Mouse (Mus musculus) C2C12 (cell line): Measurements from ENCODE around the gene S100a11.

ENCODE experiments used
- CEBPB ChIP-seq: IDR thresholded peaks from one replicate; pipeline ENCODE4 v1.6.1; 2011; ENCODE audit warnings: low read depth, mild to moderate bottlenecking, control low read depth, moderate library complexity
- CTCF ChIP-seq: IDR thresholded peaks from one replicate; pipeline ENCODE4 v1.5.1; 2011; ENCODE audit not compliant: control insufficient read depth, insufficient read depth, insufficient read length
- FOSL1 ChIP-seq: IDR thresholded peaks from one replicate; pipeline ENCODE4 v1.8.0; 2011; ENCODE audit warnings: mild to moderate bottlenecking, low read length; ENCODE audit not compliant: poor library complexity, insufficient read depth, severe bottlenecking
- MAX ChIP-seq: IDR thresholded peaks from one replicate; pipeline ENCODE4 v1.6.1; 2011; ENCODE audit warnings: mild to moderate bottlenecking, control low read depth
- MYOD1 ChIP-seq: IDR thresholded peaks from one replicate; pipeline ENCODE4 v1.6.1; 2011; ENCODE audit warnings: low read depth; ENCODE audit not compliant: control insufficient read depth, insufficient read length
- USF1 ChIP-seq: IDR thresholded peaks from one replicate; pipeline ENCODE4 v1.6.1; 2011; ENCODE audit warnings: low read depth, mild to moderate bottlenecking, control low read depth, moderate library complexity

- no peak for TF ChIP-seq CTCF
- TF ChIP-seq FOSL1, result no peak
- TF ChIP-seq MAX, result no peak
- no peak for TF ChIP-seq CEBPB
- no peak for TF ChIP-seq USF1
- no peak for TF ChIP-seq MYOD1
Observed at GRCm38 (mm10) chr3:93567721-93568120, 47.4 kb downstream of the S100a11 start.
